Comparison of ENCODE assay signal across 8 mouse cellular contexts in the genomic region with DNA sequence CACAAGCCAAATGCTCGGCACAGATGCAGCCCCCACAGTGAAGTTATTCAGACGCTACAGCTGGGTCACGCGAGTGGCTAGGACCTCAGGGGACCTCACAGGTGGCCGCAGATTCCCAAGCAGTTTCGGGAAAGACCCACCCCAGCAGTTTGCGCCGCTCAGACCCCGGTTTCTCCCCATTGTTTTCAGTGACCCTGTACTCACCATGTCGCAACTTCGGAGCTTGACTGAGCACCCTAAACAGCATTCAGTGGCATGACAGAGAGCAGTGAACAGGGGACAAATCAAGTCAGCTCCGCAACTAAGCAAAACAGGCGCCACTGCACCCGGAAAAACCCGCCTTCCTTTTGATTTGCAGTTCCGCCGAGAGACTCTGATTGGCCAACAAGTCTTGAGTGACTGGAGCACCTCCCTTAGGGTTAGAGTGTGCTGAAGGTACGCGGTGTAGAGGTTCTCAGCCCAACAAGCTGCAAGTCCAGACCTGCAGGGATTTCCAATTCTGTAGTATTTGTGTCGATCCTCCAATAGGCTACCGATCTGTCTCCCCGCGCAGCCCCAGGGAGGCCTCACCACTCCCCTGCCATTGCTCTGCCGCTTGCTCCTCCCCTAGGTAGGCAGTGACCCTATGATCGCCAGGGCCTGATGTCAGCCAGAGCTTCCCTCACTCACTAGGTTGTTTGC. TPM values are rescaled to one million over a fixed set of nuclear protein-coding genes. Genes with fewer than 3 reads are reported as not detected.
DNase-seq lines count a peak whose midpoint lies in the region; ATAC-seq and TF ChIP-seq lines count a peak whose summit lies in the region.
"Not testable (repeated sequence)": the region's sequence is repeated elsewhere in the genome, so short reads cannot be mapped to it uniquely, and the experiment has no call there.

TSS of gene 4930522L14Rik (minus strand) at position 496 of the 681 bp plus-strand sequence.

- not testable (repeated sequence) for H3K9me3 ChIP-seq in embryonic facial prominence, embryonic 15.5 days (replicated peaks); kidney, embryonic 14.5 days (ENCODE audit: control insufficient read depth, low read length); limb, embryonic 14.5 days (ENCODE audit: control insufficient read depth, low read length); midbrain, embryonic 16.5 days (replicated peaks; ENCODE audit: control insufficient read depth, low read length, poor library complexity, severe bottlenecking)

- WGBS in embryonic facial prominence, embryonic 15.5 days: under 1% methylated on average over 24 of the region's 25 CpGs
- under 1% methylated on average over 23 of the region's 25 CpGs for WGBS in kidney, embryonic 14.5 days
- WGBS in limb, embryonic 14.5 days: 0% methylated on average over 23 of the region's 25 CpGs
- WGBS in midbrain, embryonic 16.5 days: under 1% methylated on average over 25 of the region's 25 CpGs

- H3K27ac ChIP-seq in embryonic facial prominence, embryonic 15.5 days (replicated peaks); kidney, embryonic 14.5 days (ENCODE audit: low read depth, low read length); limb, embryonic 14.5 days (replicated peaks; ENCODE audit: low read depth, low read length); midbrain, embryonic 16.5 days (ENCODE audit: low read length): not testable (repeated sequence)

- ATAC-seq in embryonic facial prominence, embryonic 15.5 days (ENCODE audit: insufficient number of reproducible peaks, low FRiP score, low TSS enrichment, low read depth): peak; percentile 90
- ATAC-seq in kidney, embryonic 14.5 days (ENCODE audit: low FRiP score, low TSS enrichment): peak; percentile 98
- peak; percentile 94 for ATAC-seq in limb, embryonic 14.5 days (ENCODE audit: low FRiP score, low read depth)
- peak; percentile 98 for ATAC-seq in midbrain, embryonic 16.5 days

- H3K4me2 ChIP-seq in embryonic facial prominence, embryonic 15.5 days (replicated peaks): peak within 1 kb of the TSS; percentile 55
- peak within 1 kb of the TSS; percentile 48 for H3K4me2 ChIP-seq in kidney, embryonic 14.5 days (replicated peaks; ENCODE audit: low read depth, low read length)
- H3K4me2 ChIP-seq in limb, embryonic 14.5 days (replicated peaks; ENCODE audit: low read depth, low read length, severe bottlenecking): peak within 1 kb of the TSS; percentile 54
- peak within 1 kb of the TSS; percentile 69 for H3K4me2 ChIP-seq in midbrain, embryonic 16.5 days (ENCODE audit: low read length)

- not testable (repeated sequence) for H3K27me3 ChIP-seq in embryonic facial prominence, embryonic 15.5 days; kidney, embryonic 14.5 days (ENCODE audit: control insufficient read depth, insufficient read depth, low read length); limb, embryonic 14.5 days (ENCODE audit: control insufficient read depth, insufficient read depth, low read length); midbrain, embryonic 16.5 days (ENCODE audit: control insufficient read depth, insufficient read depth, low read depth, low read length)

- not testable (repeated sequence) for H3K36me3 ChIP-seq in embryonic facial prominence, embryonic 15.5 days; kidney, embryonic 14.5 days (ENCODE audit: control insufficient read depth, insufficient read depth, low read length); limb, embryonic 14.5 days (ENCODE audit: control insufficient read depth, insufficient read depth, low read length); midbrain, embryonic 16.5 days (ENCODE audit: control insufficient read depth, insufficient read depth, low read length)

- DNase-seq in 416B (ENCODE audit: low read depth): peak; percentile 83
- DNase-seq in adrenal gland, postnatal 4 days (ENCODE audit: low spot score in 2 of 2): peak; percentile 27 to 28
- peak; percentile 71 to 80 for DNase-seq in heart, adult 9 months (ENCODE audit: low spot score in 2 of 2)
- DNase-seq in limb, embryonic 14.5 days (ENCODE audit: low spot score): peak; percentile 10
- DNase-seq in spleen, postnatal 14 days (ENCODE audit: low spot score in 2 of 2): peak; percentile 36 to 42

- peak within 1 kb of the TSS; percentile 59 for H3K4me3 ChIP-seq in embryonic facial prominence, embryonic 15.5 days (replicated peaks)
- peak within 1 kb of the TSS; percentile 67 for H3K4me3 ChIP-seq in kidney, embryonic 14.5 days (ENCODE audit: low read length)
- H3K4me3 ChIP-seq in limb, embryonic 14.5 days (replicated peaks; ENCODE audit: low read length): peak within 1 kb of the TSS; percentile 55
- H3K4me3 ChIP-seq in midbrain, embryonic 16.5 days (ENCODE audit: low read depth, low read length): peak within 1 kb of the TSS; percentile 50

- not testable (repeated sequence) for TF ChIP-seq POLR2A in limb, embryonic 14.5 days (IDR thresholded peaks at IDR 0.05; ENCODE audit: borderline replicate concordance, extremely low read depth, insufficient read depth, insufficient read length)

- peak within 1 kb of the TSS; percentile 31; the same call in 1 of the 2 replicates for H3K9ac ChIP-seq in embryonic facial prominence, embryonic 15.5 days
- H3K9ac ChIP-seq in kidney, embryonic 14.5 days (ENCODE audit: low read depth, low read length): peak within 1 kb of the TSS; percentile 66; the same call in 1 of the 2 replicates
- H3K9ac ChIP-seq in limb, embryonic 14.5 days (ENCODE audit: low read depth, low read length, severe bottlenecking): peak within 1 kb of the TSS; percentile 64
- peak within 1 kb of the TSS; percentile 57 for H3K9ac ChIP-seq in midbrain, embryonic 16.5 days (ENCODE audit: low read depth, low read length)

- not testable (repeated sequence) for H3K4me1 ChIP-seq in embryonic facial prominence, embryonic 15.5 days; kidney, embryonic 14.5 days (ENCODE audit: control insufficient read depth, insufficient read depth, low read length); limb, embryonic 14.5 days (ENCODE audit: control insufficient read depth, insufficient read depth, low read length); midbrain, embryonic 16.5 days (ENCODE audit: control insufficient read depth, insufficient read depth, low read length)

RNA-seq across cellular contexts. Expression of gene 4930522L14Rik, which starts in this region (rescaled TPM):
- total RNA-seq in adrenal gland, postnatal 4 days (2021): 10 to 100 TPM; 15.1 TPM
- 8.2 and 9.6 TPM in 2 replicates for polyA plus RNA-seq in embryonic facial prominence, embryonic 15.5 days (2015; fragmentation: Nextera tagmentation; extraction: Ambion mirVana)
- 13.4 and 16.6 TPM in 2 replicates for polyA plus RNA-seq in kidney, embryonic 14.5 days (2014; fragmentation: Nextera tagmentation; extraction: Ambion mirVana)
- 2.2 and 5.0 TPM in 2 replicates for polyA plus RNA-seq in limb, embryonic 14.5 days (2012; rRNA removed)
- polyA plus RNA-seq in limb, embryonic 14.5 days (2014; fragmentation: Nextera tagmentation; extraction: Ambion mirVana): 8.3 and 11.9 TPM in 2 replicates
- 4.0 and 4.9 TPM in 2 replicates for polyA plus RNA-seq in midbrain, embryonic 16.5 days (2015; fragmentation: Nextera tagmentation; extraction: Ambion mirVana)

Comparison
In these comparisons a context has a peak if more than half of its experiments do, and no peak if none do; other contexts are left out.
1. DNase-seq: peak in every context shown above with its lines; median percentile 83 in 416B; 76 in heart, adult 9 months; 39 in spleen, postnatal 14 days; 28 in adrenal gland, postnatal 4 days; 10 in limb, embryonic 14.5 days.